Mouse (Mus musculus): ENCODE data around the gene Abhd11. TPM values are rescaled to one million over a fixed set of nuclear protein-coding genes. Genes with fewer than 3 reads are reported as not detected.
"Not testable (repeated sequence)": the region's sequence is repeated elsewhere in the genome, so short reads cannot be mapped to it uniquely, and the experiment has no call there.

Abhd11 gene
- 10 to 100 TPM; 67.1 to 69.4 TPM for total RNA-seq (2021)
- long read RNA-seq, experiment 1, transcript Abhd11-201 (6 exons, 1,493 nt): major isoform, 74 of 82 reads
- long read RNA-seq, experiment 1, partial matches to known transcripts: 3 of 82 reads
- long read RNA-seq, experiment 1, other reads (novel, unspliced or antisense): 1 of 82 reads
- long read RNA-seq, experiment 2, transcript Abhd11-201 (6 exons, 1,493 nt): major isoform, 36 of 39 reads
- long read RNA-seq, experiment 2, partial matches to known transcripts: 1 of 39 reads
- long read RNA-seq, experiment 2, other reads (novel, unspliced or antisense): 2 of 39 reads

DNA sequence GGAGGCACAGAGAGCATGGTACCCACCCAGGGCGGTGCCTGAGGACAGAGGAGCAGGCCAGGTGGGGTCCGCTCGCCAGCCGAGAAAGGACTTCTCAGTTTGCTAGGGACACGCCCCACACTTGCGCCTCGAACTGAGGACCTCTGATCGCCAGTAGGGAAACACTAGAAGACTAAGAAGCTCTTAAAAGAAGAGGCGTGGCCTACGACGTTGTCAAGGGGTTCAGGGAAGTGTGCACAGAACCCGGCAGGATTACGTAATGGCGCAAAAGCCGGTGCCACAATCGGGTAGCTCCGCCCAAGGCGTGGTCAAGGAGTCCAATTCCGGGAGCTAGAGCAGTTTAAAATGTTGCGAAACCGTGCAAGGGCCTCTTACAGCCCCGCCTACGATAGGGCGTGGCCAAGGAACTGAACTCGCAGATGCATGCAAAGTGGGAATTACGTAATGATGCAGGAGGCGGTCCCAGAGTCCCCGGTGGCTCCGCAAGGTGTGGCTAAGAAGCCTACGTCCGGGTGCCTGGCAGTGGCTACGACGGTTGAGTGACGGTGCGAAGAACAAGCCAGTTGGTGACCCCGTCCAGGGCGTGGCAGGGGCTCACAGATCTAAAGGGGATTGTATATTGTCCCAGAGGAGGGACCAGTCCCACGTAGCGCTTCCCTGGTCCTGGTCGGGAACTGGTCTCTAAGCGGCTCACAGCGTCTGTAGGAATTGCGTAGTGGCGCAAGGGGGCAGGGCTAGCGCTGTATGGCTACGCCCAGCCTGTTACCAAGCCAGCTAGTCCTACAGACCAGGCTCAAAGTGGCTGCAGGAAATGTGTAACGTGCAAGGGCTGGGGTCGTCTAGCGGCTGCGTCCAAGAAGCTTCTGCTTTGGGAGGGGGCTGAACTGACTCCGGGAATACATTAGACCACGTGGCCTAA, at the start of gene Abhd11:
Abhd11 (plus strand) TSS at position 482 of the 919 bp plus-strand sequence.
- peak; percentile 98 to 100 for DNase-seq

DNA sequence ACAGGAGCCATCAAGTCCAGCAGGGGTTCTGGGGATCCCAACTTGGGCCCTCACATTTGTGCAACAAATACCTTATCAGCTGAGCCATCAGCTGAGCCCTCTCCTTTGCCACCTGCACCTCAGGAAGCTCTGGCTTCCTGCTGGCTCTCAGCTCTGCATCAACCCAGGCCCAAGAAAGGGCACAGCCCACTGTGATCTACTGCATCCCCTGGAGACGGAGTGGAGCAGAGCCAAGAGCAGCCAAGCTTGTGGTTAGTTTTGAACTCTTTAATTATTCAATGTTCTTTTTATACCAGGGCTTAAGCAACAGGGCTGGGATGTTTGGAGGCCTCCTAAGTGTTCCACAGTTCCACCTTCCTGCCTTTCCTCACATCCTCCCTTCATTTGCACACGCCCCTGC, 48.5 kb upstream of the Abhd11 start:
- DNase-seq: no peak

DNA sequence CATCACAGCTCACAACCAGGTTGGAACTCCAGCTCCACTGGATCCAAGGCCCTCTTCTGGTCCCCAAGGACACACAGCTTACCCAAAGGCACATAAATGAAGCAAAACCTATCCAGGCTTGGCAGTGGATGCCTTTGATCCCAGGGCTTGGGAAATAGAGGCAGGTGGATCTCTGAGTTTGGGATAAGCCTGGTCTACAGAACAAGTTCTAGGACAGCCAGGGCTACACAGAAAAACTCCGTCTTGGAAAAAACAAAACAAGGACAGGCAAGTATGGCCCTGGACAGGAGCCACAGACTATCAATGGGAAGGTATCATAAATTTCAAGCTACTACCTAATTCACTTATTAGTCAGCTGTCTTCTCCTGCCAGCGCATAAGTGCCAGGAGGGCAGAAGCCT, 47.4 kb upstream of the Abhd11 start:
- no peak for DNase-seq

DNA sequence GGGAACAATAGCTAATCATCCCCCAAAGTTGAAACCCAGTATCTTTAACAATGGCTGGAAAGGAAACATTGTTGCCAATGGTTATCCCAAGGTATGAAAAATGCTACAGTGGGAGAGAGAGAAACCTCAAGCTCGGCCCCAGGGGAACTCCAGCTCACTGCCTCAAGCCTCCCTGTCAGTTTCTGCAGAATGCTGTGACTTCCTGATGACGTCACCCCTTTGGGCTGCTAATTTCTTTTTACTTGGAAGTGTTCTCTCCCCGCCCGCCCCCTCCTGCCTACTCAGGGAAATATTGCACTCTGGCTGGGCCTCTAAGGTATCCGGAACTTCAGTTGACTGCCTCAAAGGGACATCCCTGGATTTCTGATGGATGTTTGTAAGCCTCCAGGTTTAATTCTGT, 45.4 kb upstream of the Abhd11 start:
- DNase-seq: peak; percentile 40 to 57

DNA sequence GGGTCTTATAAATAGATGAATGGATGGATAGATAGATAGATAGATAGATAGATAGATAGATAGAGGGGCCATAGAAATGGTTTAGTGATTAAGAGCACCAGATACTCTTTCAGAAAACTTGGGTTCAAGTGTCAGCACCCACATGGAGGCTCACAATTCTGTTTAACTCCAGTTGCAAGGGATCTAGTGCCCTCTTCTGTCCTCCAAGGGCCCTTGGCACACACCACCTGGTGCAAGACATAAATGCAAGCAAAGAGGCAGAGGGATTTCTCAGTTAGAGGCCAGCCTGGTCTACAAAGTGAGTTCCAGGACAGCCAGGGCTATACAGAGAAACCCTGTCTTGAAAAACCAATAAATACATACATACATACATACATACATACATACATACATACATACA, 44.3 kb upstream of the Abhd11 start:
- not testable (repeated sequence) for DNase-seq

DNA sequence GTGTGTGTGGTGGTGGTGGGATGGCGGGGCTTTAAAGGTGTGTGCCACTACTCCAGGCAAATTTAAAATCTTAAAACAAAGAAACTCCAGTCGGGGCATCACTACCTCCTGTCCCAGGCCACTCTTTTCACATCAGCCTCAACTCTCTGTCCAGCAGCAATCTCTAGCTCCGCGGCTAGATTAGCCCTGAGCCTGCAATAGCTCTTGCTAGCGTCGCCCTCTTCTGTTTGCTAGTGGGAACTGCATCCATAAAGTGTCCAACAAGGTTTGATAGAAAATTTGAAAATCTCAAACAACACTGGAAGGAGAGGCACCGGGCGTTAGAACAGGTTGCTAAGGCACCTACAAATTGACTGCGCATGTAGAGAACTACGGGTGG, 43.5 kb upstream of the Abhd11 start:
- peak; percentile 67 to 87 for DNase-seq

DNA sequence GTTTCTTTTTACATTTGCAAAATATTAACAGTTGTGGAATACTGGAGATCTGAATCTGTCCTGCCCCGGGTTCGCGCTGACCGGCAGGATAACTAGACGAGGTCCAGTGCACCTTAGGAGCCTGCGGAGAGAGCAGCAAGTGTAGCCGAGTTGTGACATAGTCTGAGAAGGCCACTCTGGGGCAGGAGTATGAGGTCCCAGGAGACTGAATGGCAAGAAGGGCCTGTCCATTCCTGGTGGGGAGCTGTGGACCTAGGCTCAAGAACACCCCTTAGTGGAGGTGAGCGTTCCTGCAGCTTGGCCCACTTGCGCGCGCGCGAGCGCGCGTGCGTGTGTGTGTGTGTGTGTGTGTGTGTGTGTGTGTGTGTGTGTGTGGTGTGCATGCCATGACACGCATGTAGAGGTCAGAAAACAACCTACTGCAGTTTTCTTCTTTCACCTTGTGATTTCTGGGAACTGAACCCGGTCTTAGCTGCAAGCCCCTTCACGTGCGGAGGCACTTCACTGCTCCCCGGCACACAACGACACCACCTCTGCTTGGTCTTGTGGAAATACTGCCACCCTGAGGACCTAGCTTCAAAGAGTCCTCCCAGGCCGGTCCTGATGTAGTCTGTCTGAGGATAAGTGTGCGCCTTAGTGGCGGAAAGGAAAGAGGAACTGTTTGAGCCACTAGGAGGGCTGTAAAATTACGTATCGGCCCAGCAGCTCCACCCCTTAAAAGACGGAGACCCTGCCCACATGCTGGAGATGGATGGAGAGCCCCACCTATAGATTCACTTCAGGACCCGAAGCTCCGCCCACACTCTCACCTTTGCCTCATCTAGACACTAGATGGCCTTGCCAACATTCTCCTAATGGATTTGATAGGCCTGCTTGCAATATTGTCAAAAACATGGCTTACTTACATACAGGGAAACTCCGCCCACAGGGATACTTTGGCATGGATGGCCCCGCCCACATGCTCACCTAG, 42.8 kb upstream of the Abhd11 start:
- DNase-seq: peak; percentile 38 to 39

DNA sequence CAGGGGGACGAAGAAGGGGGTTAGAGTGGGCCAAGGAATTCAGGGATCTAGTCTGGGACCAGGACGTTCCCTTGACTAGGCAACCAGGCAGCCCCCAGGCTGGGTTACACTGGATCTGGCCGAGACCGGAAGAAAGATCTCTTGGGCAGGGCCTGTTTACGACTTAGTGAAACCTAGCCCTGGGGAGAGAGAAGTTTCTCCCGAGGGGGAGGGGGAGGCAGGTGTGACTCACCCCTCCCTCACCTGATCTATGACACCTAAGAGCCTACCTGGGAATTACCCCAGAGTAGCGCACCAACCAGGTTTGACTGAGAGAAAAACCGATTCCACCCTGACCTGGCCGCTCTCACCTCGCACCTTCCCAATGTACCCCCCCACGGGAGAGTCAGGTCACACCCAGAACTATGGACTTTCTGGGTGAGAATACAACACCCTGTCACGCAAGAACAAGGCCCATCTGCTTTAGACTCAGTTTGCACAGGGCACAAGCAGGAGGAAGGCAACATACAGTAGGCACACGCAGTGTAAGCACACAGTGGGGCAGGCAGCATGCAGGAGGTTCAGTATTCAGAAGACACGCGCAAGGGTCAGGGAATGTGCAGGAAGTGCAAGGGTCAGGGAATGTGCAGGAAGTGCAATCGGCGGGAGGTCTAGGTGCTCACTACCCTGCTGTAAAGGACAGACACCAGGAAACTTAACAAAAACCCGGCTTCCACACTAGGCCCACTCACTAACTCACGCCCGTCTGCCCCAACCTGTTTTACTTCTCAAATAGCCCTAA, 41.6 kb upstream of the Abhd11 start:
- DNase-seq: no peak

DNA sequence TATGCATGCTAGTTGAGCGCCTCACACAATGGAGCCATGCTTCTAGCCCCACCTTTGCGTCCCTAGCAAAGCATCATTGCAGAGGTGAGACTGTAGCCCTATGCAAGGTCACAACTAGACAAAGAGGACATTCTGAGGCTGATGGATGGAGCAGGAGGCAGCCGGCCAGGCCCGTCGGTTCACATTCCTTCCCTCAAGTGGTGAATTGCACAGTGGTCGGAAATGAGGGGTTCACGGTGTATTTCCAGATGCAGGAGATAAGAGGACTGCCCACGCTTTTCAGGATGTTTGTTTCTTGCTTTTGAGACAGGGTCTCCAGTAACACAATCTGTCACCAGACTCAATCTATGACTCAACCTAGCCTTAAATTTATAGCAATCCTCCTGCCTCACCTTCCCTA, 38.3 kb upstream of the Abhd11 start:
- DNase-seq: no peak

DNA sequence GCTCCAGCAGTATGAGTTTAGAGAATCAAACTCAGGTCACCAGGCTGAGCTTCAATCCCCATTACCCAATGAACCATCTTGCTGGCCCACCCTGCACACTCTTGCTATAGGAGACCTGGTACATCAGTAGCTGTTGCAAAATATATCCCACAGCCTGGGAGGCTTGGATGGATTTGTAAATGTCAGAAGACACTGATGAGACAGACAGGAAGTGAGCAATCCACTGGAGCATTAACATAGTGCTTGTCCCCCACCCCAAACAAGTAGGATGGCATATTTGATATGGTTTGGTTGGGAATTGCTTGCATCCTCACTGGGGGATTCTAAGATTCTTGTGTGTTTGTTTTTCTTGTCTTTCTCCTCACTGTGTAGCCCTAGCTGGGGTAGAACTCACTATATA, 35.9 kb upstream of the Abhd11 start:
- no peak for DNase-seq

DNA sequence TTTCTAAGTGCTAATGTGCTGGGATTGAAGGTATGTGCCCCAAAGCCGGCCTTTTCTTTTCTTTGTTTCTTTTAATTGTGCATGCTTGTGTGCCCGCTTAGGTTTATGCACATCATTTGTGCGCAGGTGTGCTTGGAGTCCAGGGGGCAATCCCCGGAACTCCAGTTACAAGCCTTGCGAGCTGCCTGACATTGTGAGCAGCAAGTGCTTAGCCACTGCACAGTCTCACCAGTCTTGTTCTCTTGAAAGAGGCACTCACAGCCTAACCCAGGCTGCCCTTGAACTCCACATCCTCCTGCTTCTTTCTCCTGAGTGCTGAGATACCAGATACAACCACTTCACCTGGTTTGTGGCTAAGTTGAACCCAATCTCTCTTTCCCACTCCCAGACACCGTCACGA, 35.4 kb upstream of the Abhd11 start:
- no peak for DNase-seq

DNA sequence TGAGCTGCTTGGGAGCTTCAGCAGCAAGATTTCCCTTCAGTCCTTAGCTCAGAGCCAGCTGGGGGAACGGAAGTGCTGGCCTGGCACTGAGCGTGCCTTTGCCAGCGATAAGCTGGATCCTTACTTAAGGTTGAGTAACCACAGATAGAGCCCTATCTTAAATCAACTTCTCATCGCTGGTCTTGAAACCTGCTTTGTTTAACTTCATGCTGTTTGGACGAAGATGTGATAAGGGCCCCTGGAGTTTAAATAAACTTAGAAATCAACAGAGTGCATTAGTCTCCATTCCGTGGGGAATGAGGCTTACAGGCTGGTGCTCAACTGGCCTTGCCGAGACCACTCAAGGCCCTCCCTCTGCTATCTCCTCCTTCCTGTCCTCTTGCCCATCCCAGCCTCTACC, 34.7 kb upstream of the Abhd11 start:
- peak in 1 of 2 experiments; percentile 9 for DNase-seq

DNA sequence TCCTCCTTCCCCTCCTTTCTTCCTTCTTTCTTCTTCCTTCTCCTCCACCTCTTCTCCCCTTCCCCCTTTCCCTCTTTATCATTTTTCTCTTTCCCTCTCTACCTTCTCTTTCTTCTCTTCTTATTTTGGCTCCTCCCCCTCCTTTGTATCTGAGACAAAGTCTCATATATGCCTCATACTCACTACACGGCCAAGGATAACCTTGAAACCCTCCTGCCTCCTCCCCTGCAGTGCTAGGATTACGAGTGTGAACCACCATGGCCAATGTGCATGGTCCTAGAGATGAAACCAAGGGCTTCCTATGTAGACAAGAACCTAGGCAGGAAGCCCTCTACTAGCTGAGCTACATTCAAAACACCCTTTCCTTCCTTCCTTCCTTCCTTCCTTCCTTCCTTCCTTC, 34.0 kb upstream of the Abhd11 start:
- DNase-seq: no peak

DNA sequence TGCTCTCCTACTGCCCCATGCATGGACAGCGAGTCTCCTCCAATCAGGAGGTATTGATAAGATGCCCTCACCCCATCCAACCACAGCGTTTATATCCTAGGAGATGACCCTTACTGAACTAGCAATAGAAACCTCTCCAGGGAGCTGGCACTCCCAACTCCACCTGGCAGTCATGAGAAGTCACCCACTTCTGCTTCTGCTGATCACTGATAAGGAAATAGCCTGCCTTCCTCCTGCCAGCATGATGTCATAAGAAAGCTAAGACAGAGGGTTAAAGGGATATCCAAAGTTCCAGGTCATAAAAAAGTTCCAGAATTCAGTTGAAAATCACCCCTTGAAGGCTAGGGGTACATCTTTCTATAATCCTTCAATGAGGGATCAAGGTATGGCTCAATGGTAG, 32.8 kb upstream of the Abhd11 start:
- no peak for DNase-seq

DNA sequence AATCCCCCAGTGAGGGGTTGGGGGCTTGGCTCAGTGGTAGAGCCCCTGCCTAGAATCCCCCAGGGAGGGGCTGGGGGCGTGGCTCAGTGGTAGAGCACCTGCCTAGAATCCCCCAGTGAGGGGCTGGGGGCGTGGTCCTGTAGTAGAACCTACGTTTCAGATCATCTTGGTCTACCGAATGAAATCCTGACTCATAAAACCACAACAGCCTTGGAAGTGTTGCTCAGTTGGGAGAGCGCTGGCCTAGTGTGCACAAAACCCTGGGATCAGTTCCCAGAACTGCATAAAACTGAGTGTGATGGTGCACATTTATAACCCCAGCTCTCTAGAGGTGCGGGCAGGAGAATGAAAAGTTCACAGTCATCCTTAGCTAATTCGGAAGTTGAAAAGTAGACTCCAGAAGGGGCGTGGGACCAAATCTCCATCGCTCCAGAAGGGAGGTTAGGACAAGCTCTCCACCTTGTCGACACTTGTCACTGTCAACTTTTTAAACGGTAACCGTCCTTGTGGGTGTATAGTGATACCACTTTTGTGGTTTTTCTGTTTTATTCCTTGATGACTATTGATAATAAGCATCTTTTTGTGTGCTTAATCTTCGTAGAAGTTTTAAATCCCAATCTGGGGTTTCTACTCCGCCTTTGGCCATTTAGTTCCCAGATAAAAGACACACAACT, 32.2 kb upstream of the Abhd11 start:
- no peak for DNase-seq

DNA sequence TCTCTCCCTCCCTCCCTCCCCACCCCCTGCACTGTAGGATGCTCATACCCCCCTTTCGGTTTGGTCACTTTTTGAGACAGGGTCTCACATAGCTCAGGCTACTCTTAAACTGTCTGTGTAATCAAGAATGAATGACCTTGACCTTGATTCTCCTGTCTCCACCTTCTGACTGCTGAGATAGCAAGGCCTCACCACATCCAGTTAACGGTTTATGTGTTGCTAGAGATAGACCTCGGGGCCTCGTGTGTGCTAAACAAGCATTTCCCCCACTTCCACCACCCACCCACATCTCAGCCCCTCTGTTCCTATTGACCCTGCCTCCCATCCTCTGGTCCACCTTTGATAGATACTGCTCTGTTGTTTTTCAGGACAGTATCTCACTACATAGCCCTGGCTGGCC, 31.1 kb upstream of the Abhd11 start:
- DNase-seq: no peak

DNA sequence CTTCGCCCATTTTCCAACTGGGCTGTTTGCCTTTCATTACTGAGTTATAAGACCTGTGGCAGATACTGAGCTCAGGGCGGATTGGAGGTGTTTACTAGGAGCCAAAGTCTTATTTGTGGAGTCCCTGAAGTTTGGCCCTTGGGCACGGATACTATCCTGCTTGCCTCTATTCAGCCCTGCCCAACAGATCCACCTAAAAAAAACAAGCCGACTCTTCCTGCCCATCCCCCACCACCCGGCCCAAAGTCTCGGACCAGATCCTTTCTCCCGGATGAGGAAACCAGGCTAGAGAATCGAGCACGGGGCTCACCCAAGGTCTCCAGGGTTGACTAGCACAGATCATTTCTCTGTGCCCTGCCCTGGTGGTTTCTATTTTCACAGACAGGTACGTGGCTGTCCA, 27.8 kb upstream of the Abhd11 start:
- no peak for DNase-seq

DNA sequence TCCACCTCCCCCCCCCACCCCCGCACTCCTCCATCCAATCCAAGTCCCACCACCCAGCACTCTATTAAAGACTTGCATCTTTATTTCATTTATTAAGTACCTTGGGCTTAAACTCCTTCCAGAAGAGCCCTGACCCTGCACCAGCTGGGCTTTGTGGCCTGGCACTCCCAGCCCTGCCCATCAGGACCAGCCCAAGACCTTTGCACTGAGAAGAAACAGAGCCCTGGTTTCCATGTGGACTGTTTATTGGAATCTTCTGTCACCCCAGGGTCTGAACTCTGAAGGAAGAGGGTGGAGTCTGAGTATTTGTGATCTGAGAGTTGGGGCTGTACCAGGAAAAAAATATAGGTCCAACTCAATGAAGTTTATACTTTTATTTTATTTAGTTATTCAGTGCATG, 25.8 kb upstream of the Abhd11 start:
- no peak for DNase-seq

DNA sequence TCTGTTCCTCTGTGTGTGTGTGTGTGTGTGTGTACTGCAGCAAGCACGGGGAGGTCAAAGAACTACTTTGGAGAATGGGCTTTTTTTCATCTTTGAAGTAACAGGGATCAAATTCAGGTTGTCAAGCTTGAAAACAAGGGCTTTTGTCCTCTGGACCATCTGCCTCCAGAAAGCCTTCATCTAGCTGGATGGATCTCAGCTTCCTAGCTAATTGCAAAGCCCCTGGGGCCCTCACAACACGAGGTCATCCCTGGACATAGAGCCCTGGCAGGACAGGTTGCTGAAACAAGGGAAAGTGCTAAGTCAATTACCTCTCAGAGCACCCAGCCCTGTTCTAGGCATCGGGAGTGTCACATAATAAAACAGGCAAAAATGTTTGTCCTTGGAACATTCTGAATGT, 25.2 kb upstream of the Abhd11 start:
- no peak for DNase-seq

DNA sequence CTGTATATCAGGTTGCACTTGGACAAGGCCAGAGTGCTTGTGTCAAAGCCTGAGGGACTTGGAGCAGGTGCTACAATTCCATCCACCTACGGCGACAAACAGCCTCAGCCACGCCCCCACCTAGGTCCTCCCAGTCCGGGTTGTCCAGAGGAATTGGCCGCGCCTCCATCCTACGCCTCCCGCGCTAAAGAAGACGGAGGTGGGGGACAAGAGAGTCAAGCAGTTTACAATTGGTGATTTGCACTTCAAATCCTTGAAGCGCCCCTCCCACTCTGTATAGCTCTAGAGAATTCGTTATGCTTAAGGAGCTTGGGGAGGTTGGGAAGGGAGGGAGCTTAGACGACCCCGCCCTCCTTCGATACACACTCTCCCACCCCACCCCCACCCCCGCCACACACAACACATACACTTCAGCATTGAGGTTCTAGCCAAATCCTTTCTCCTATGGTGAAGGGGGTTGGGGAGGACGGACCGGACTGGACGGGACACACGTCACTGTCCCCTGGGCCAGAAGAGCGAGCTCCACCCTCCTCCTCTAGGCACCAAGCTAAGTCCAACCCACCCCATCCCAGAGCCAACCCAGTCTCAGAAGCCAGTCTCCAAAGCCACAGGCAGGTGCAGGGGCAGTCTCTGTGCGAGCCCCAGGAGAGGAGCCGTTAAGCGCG, 23.2 kb upstream of the Abhd11 start, which contains the start of gene Cldn3:
Cldn3 (plus strand) TSS at position 582 of the 665 bp plus-strand sequence.
- peak; percentile 42 to 43 for DNase-seq

All from heart, adult 18-20 months (tissue).